Mouse (Mus musculus): ENCODE measurements around the gene Specc1.

DNA sequence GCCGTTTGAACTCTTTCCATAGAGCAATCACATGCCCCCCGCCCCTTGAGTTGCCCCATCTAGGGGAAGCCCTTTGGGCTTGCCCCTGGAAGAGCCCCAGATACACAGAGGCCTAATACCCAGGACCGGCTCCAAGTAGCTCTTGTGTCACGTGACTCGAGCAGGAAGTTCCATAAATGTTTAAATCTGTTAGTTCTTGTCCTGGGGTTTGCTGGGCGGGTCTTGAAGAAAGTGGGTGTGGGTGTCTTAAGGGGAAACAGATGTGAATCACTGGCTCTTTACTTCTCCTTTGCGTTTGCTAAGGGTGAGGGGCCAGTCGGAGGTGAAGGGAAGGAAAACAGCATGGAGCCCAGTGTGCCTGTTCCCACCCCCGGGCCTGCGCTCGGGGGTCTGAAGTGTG lies 294.5 kb downstream of the Specc1 start:
- TF ChIP-seq CHD2 (IDR thresholded peaks at IDR 0.05; ENCODE audit: low read depth, low read length) (no peak), ZC3H11A (IDR thresholded peaks at IDR 0.05; ENCODE audit: borderline replicate concordance, low read depth, low read length) (no peak)
